Mouse (Mus musculus): ENCODE measurements around the gene C1ql1.

DNA sequence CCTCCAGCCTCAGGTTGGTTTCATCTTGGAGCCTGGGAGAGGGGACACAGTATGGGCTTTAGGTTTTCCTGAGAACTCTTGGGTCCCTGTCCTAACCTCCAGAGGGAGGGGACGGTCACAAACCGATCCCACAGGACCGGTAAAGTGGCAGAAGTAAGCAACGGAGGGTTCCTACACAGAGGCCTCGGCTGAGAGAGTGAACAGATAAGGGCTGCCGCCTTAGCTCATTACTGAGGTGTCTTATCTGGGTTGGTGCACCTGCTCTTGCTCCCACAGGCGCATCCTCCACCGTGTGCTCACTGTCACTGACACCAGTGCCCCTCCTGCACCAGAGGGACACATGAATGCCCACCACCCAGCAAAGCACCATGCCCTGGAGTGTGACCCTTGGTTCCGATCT, 50.7 kb downstream of the C1ql1 start:
- no peak for TF ChIP-seq POLR2A (IDR thresholded peaks at IDR 0.05; ENCODE audit: insufficient read depth, low read length)
- no peak for TF ChIP-seq CTCF (IDR thresholded peaks at IDR 0.05; ENCODE audit: low read depth, low read length)

All from ES-Bruce4 (cell line).